Mouse (Mus musculus) Patski (cell line): ENCODE measurements at regions not wholly inside any gene's neighbourhood (a gene's known extent, or its start where the extent isn't known, plus 50 kb on each side); places are given as distances from the start of the nearest gene placed in this dataset.

Experiments
- ATAC-seq: fragments of 100-300 bp; one replicate; pipeline ENCODE4 v1.8.0; 2021
- CTCF ChIA-PET: fragments of 350-600 bp; sonication (Branson Sonifier 250); formaldehyde crosslinking; loops from one replicate; lab custom pipeline; 2022; ENCODE audit warnings: inconsistent platforms; lab: Charles Lee
- POLR2A ChIA-PET: fragments of 350-600 bp; sonication (Branson Sonifier 250); formaldehyde crosslinking; loops from one replicate; lab custom pipeline; 2022; ENCODE audit warnings: antibody characterized with exemption, inconsistent platforms; lab: Charles Lee
- DNase-seq: peaks from one replicate; pipeline ENCODE4 v3.0.0-alpha.2; 2011; ENCODE audit warnings: low read depth, low spot score
- H3K27me3 ChIP-seq: fragments of 371-371 bp; one replicate; pipeline ENCODE4 v1.5.1; 2021
- CTCF ChIP-seq: fragments of 100-300 bp; IDR thresholded peaks from one replicate; pipeline ENCODE4 v1.5.1; 2021
- in situ Hi-C: fragments of 300-500 bp; cut with MboI; formaldehyde crosslinking; loops from 3 replicates; pipeline ENCODE4 v1.11.1; 2018; ENCODE audit warnings: low pct_unique_long_range_greater_than_20kb, mixed read lengths

DNA sequence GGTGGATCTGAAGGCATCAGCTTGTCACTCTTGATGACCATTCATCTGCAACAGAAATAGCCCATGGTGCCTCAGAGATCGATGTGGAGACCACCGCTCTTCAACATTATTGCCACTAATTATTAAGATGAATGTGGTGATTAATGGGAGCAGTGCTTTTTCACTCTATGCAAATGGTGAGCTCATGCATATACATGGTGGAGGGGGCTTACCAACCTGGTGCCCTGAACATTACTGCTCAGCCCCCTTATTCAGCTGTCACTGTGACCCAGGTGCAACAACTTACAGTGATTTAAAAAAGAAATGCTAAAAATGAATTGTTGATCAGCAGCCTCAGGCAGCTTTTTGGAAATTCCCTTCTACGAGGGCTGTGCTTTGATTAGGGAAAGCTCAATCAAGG is 334.9 kb upstream of the Meis1 start:
- ChIA-PET CTCF (no interaction called here), POLR2A (no interaction called here)
- in situ Hi-C loops, result no loop called here
- ATAC-seq (no peak), DNase-seq (no peak)
- no peak for TF ChIP-seq CTCF
- no peaks in the 10 kb centered on the region for H3K27me3 ChIP-seq

DNA sequence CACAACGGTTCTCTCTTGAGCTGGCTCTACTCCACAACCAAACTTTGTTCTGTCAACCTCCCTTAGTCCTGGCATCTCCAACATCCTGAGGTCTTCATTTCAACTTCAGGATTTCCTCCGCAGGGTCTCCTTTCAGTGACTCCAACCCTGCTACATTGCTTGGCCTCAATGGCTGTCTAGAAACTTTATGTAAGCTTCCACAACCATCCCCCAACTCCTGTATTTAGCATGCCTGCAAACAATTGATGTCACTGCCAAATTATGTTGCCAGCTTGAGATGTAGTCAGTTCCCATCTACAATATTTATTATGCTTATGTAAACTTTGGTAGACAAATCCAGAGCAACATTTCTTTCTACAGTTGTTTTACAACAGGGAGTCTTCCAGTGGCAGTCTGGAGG is 336.4 kb upstream of the Meis1 start:
- no peak for ATAC-seq
- H3K27me3 ChIP-seq, result no peaks in the 10 kb centered on the region
- no peak for DNase-seq
- TF ChIP-seq CTCF, result no peak
- CTCF ChIA-PET, result no interaction called here
- in situ Hi-C loops, result no loop called here
- POLR2A ChIA-PET, result no interaction called here

DNA sequence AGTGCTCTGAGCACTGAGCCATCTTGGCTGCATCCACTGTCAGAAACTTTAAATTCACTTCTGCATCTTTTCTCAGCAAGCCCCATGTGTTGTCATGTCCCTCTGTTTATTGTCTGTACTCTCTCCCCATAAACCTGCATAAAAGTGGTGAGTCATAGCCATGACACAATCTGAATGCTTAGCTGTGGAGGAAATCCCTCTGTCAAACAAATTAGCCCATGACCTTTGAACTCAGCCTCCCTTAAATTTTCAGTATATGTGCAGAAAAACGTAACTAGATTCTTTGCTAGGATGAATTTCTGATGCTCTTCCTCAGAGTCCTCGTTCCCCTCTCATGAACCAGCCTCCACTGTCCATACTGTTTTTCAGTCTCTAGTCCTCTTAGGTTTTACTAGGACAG is 337.4 kb upstream of the Meis1 start:
- TF ChIP-seq CTCF, result no peak
- ATAC-seq (no peak), DNase-seq (no peak)
- in situ Hi-C loops, result no loop called here
- H3K27me3 ChIP-seq, result no peaks in the 10 kb centered on the region
- ChIA-PET POLR2A (no interaction called here), CTCF (no interaction called here)

DNA sequence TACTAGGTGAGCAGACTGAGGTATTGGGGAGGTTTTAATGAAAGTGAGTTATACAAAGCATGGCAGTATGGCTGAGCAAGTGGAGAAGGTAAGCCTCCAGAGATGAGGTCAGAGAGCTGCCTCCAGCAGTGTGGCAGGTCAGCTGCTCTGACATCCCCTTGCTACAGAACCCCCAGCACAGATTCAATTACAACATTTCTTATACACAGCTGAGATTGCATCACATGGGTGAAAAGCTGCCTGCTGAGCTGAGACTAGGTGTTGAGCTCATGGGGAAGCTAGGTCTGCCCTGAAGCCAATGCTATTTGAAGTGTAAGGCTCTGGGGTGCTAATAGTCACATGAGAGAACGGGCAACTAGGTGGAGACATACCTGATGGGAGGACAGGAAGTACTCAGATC is 350.4 kb upstream of the Meis1 start:
- peaks cover 7% of the 10 kb centered on the region for H3K27me3 ChIP-seq
- ATAC-seq, result no peak
- TF ChIP-seq CTCF, result no peak
- DNase-seq, result no peak
- ChIA-PET CTCF (no interaction called here), POLR2A (no interaction called here)
- in situ Hi-C loops, result no loop called here

DNA sequence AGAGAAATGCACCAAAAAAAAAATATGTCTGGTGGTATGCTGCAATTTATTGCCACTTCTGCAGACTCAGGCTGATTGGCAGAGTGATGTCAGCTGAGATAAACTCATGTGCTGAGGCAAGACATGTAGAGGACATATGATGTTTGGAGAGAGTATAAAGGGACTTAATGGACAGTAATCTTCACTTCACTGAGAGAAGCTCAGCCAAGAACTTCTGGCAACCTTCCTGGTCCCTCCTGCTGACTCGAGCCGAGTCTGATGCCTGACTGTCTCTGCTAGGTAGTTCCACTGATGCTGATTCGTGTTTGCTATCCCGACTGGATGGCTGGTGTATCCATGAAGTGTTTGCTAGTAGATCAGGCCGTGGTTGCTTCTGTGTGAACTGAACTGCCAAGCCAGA is 354.7 kb upstream of the Meis1 start:
- in situ Hi-C loops, result no loop called here
- no peak for TF ChIP-seq CTCF
- DNase-seq (no peak), ATAC-seq (no peak)
- ChIA-PET POLR2A (no interaction called here), CTCF (interaction anchor here (0.7 kb wide), 1 partner anchor 15 kb away, joined by 3 read pairs; no protein-coding TSS in a partner anchor)
- peaks cover under 1% of the 10 kb centered on the region for H3K27me3 ChIP-seq

DNA sequence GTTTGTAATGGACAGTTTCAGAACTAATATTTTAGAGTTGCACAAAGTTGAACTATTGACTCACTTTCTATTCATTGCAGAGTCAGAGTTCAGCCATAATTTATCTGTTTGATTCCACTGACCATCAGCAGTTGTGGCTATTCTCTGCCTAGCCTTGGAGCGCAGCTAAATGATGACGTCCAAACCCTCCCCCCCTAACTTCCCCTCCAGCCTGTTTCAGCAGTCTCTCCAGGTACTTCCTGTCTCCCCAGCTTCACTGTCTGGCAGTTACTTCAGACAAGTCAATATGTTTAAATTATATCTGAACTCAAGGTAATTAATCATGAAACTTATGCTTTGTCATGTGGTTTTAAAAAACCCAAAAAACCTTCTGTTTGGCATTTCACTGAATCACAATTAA is 362.1 kb upstream of the Meis1 start:
- CTCF ChIA-PET, result no interaction called here
- in situ Hi-C loops, result no loop called here
- ATAC-seq (no peak), DNase-seq (no peak)
- H3K27me3 ChIP-seq, result no peaks in the 10 kb centered on the region
- no peak for TF ChIP-seq CTCF
- POLR2A ChIA-PET, result no interaction called here

DNA sequence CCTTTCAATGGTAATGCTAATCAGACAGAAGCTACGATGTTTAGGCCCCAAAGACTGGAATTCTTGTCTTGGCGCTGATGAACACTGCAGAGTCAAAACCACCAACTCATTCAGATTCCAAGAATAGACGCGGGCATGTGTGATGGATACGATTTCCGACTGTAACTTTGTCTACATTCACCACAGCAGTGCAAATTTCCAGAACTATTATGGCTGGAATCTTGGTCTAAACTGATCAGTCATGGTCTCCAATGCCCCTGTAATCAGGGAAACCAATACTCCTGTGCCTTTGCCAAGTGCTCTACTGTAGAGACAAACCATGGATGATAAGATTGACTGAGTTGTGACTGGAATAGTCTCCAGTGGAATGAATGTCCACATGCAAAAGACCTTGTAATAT is 370.4 kb upstream of the Meis1 start:
- no peaks in the 10 kb centered on the region for H3K27me3 ChIP-seq
- in situ Hi-C loops, result no loop called here
- no peak for DNase-seq
- CTCF ChIA-PET, result no interaction called here
- TF ChIP-seq CTCF, result no peak
- POLR2A ChIA-PET, result no interaction called here
- ATAC-seq, result no peak

DNA sequence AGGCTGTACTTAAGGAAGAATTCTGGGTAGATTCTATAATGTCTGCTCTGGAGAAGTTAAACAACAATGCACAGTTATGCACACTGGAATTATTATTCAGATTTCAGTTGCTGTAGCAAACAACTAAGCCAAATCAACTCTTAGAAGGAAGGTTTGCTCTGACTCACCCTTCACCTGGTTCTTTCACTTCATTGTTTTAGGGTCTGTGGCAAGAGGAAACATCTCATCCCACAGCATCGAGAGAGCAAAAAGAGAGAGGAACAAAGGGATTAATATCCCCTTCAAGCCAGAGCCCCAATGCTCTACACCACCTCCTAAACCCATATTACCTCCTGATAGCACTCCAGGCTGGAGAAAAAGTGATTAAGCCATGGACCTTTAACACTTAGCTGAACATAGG is 373.4 kb upstream of the Meis1 start:
- DNase-seq (no peak), ATAC-seq (no peak)
- in situ Hi-C loops, result no loop called here
- H3K27me3 ChIP-seq, result no peaks in the 10 kb centered on the region
- ChIA-PET CTCF (no interaction called here), POLR2A (no interaction called here)
- no peak for TF ChIP-seq CTCF

DNA sequence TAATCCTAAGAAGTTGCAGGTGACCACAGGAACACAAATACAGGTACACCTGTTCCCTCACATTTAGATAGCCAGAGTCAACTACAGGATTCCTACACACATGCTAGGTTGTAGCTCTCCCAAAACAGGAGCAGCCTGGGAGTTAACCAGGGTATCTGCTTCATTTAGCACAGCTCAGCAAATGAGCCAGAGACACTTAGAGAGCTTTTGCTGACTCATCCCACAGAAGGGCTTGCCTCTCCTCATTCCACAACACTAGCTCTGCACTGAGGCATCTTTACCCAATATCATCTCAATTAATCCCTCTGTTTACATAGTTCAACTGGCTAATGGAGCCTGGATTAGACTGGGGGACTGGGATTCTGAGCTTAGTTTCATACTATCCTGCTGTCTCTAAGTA is 375.6 kb upstream of the Meis1 start:
- in situ Hi-C loops, result no loop called here
- POLR2A ChIA-PET, result no interaction called here
- CTCF ChIA-PET, result no interaction called here
- TF ChIP-seq CTCF, result no peak
- no peak for DNase-seq
- no peaks in the 10 kb centered on the region for H3K27me3 ChIP-seq
- ATAC-seq, result no peak

DNA sequence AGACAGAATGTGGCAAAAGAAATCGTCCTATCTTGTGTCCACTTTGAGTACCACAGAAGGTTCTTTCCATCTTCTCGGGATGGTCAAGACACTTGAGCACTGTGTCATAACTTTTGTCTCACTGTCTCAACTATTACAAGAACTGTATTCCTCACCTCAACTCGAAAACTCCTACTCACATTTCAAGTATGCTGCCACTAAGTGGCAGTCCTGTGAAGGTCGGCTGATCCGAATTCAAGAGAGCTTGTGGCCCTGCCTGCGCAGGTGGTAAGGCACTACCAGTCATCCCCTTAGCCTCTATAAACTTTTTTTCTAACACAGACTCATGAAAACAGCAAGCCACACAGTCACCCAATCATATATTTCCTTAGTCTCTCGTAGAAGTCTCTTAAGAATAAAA is 381.6 kb upstream of the Meis1 start:
- ATAC-seq (no peak), DNase-seq (no peak)
- POLR2A ChIA-PET, result no interaction called here
- CTCF ChIA-PET, result no interaction called here
- in situ Hi-C loops, result no loop called here
- H3K27me3 ChIP-seq, result no peaks in the 10 kb centered on the region
- TF ChIP-seq CTCF, result no peak

DNA sequence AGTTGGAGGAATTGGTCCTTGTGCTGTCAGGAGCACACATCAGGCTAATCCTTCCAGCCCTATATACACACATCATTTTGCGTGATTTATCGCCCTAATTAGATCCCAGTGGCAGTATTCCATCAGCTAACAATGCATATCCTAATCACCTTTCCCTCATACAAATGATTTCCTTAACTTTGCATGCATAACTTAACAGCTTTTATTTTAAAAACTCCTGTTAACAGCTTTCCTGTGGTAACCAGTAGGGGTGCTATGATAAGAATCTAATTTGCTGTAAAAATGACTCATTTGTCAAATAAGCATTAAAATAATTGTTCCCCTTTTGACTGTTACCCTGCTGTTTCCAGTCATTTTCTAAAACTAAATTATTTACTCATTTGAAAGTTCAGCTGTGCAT is 401.4 kb upstream of the Meis1 start:
- in situ Hi-C loops, result no loop called here
- no peak for DNase-seq
- ChIA-PET POLR2A (no interaction called here), CTCF (no interaction called here)
- H3K27me3 ChIP-seq, result peaks cover 21% of the 10 kb centered on the region
- no peak for TF ChIP-seq CTCF
- ATAC-seq, result no peak

DNA sequence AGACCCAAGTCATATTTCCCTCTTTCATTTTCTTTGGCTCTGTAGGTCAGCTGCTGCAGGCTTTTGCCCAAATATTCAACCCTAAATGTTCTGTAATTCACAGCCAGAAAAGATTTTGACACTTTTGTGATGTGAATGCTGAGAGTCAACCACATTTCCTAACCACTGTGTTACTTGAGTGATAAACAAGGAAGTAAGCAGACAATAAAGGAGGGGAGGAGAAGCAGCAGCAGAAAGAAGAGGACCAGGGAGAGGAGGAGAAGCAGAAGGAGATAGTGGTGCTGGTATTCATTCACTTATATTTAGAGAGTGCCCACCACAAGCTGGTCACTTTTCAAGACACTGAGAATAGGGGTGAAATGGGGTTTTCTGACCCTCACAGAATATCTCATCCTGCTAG is 404.5 kb upstream of the Meis1 start:
- no peak for DNase-seq
- ATAC-seq, result no peak
- in situ Hi-C loops, result no loop called here
- CTCF ChIA-PET, result no interaction called here
- peaks cover 24% of the 10 kb centered on the region for H3K27me3 ChIP-seq
- no peak for TF ChIP-seq CTCF
- POLR2A ChIA-PET, result no interaction called here
